10 mouse cellular contexts compared by ENCODE assay signal in the genomic region with DNA sequence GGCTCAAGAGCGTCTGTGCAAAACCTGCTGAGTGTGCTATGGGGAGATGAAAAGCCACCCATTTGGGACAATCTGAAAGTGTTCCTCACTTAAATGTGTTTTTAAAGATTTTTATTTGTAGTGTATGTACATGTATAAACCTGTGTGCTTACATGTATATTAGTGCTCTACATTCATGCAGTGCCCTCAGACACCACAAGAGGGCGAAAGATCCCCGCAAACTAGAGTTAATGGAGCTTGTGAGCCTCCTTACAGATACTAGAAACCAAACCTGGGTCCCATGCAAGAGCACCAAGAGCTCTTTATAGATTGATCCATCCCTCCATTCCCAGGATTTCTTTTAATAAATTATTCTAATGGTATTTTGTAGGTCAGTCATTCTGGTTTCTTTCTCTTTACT. TPM values are rescaled to one million over a fixed set of nuclear protein-coding genes. Genes with fewer than 3 reads are reported as not detected.
DNase-seq lines count a peak whose midpoint lies in the region; ATAC-seq and TF ChIP-seq lines count a peak whose summit lies in the region.
"Had no signal": no experiment of that assay in that cellular context is flagged by ENCODE, and none has a peak within 500 bp of the region (broad histone marks: within the 10 kb centered on the region; RNA-seq: fewer than 3 reads in every experiment).

No protein-coding gene starts in this region.

- peak; percentile 82 for TF ChIP-seq RAD21 in MEL (IDR thresholded peaks at IDR 0.05; ENCODE audit: low read depth, low read length)

- no peaks in the 10 kb centered on the region for H3K36me3 ChIP-seq in heart, embryonic 12.5 days
- peaks cover 0 to 9% of the 10 kb centered on the region in 2 experiments; a peak in 2 of 4 replicates for H3K36me3 ChIP-seq in MEL (ENCODE audit: control insufficient read depth in 1 of 2, insufficient read depth in 2 of 2, low read length in 2 of 2)
- no peaks in the 10 kb centered on the region for H3K36me3 ChIP-seq in liver, embryonic 14.5 days (replicated peaks; ENCODE audit: control insufficient read depth, insufficient read depth, low read depth)

- no peak overlapping the region for H3K4me2 ChIP-seq in heart, embryonic 12.5 days
- no peak overlapping the region for H3K4me2 ChIP-seq in liver, embryonic 14.5 days (ENCODE audit: low read depth)

- H3K9me3 ChIP-seq in heart, embryonic 12.5 days (replicated peaks) = peaks cover 1% of the 10 kb centered on the region
- no peaks in the 10 kb centered on the region for H3K9me3 ChIP-seq in MEL (replicated peaks; ENCODE audit: insufficient read depth, low read length)
- H3K9me3 ChIP-seq in liver, embryonic 14.5 days (ENCODE audit: control insufficient read depth, low read length) = no peaks in the 10 kb centered on the region

- H3K27me3 ChIP-seq in heart, embryonic 12.5 days (replicated peaks) = no peaks in the 10 kb centered on the region
- no peaks in the 10 kb centered on the region; a peak in 1 of 4 replicates for H3K27me3 ChIP-seq in MEL (ENCODE audit: control insufficient read depth in 1 of 2, insufficient read depth in 2 of 2, low read length in 2 of 2)
- no peaks in the 10 kb centered on the region for H3K27me3 ChIP-seq in liver, embryonic 14.5 days (ENCODE audit: control insufficient read depth, insufficient read depth, low read length)

- 40% methylated on average over 3 of the region's 3 CpGs for WGBS in heart, embryonic 12.5 days
- 24% methylated on average over 3 of the region's 3 CpGs for WGBS in liver, embryonic 14.5 days (ENCODE audit: insufficient replicate concordance)

- no peak overlapping the region for H3K9ac ChIP-seq in heart, embryonic 12.5 days
- H3K9ac ChIP-seq in MEL (ENCODE audit: control insufficient read depth, low read depth, low read length, poor library complexity, severe bottlenecking) = no peak overlapping the region
- no peak overlapping the region for H3K9ac ChIP-seq in liver, embryonic 14.5 days (replicated peaks)

- intact Hi-C loops in left cerebral cortex, postnatal 25 days (cut with DNase I) = no loop called here

- no peak for TF ChIP-seq POLR2A in MEL (IDR thresholded peaks at IDR 0.05; ENCODE audit: control insufficient read depth in 1 of 2, insufficient read depth in 1 of 2, low read depth in 1 of 2, low read length in 2 of 2, poor library complexity in 1 of 2)

- no peak for ATAC-seq in heart, embryonic 12.5 days (ENCODE audit: insufficient number of reproducible peaks, low FRiP score)
- no peak for ATAC-seq in liver, embryonic 14.5 days (ENCODE audit: insufficient read depth)

- peak; percentile 80 to 96 (median 95) for TF ChIP-seq CTCF in MEL (IDR thresholded peaks at IDR 0.05 in 2 of 3, conservative IDR thresholded peaks at IDR 0.05 in 1 of 3; ENCODE audit: control insufficient read depth in 1 of 3, insufficient read depth in 1 of 3, low read depth in 2 of 3, low read length in 3 of 3, poor library complexity in 1 of 3, severe bottlenecking in 1 of 3)
- TF ChIP-seq CTCF in liver, embryonic 14.5 days (IDR thresholded peaks at IDR 0.05; ENCODE audit: low read depth) = peak; percentile 75

- DNase-seq in heart, adult 18-20 months = peak; percentile 23 to 67
- DNase-seq in 3134 (ENCODE audit: extremely low read depth, insufficient read length, low spot score) = peak; percentile 10
- peak; percentile 92 for DNase-seq in MEL (ENCODE audit: low read depth, low spot score)
- DNase-seq in embryo, embryonic 9.5 days (ENCODE audit: extremely low spot score) = peak; percentile 44
- peak; percentile 40 to 52 (median 44) for DNase-seq in liver, embryonic 14.5 days (ENCODE audit: low read depth in 3 of 3, low spot score in 3 of 3)
- DNase-seq in spleen, postnatal 10 days (ENCODE audit: low spot score in 2 of 2) = peak; percentile 54 to 79
- DNase-seq in left cerebral cortex, postnatal 25 days (ENCODE audit: low spot score in 2 of 2) = no peak

- TF ChIP-seq EP300 in MEL (IDR thresholded peaks at IDR 0.05; ENCODE audit: low read depth in 1 of 2, low read length in 2 of 2) = no peak
- no peak for TF ChIP-seq EP300 in liver, embryonic 14.5 days (IDR thresholded peaks at IDR 0.05; ENCODE audit: low read depth)

- no peak overlapping the region for H3K27ac ChIP-seq in heart, embryonic 12.5 days (ENCODE audit: poor library complexity, severe bottlenecking)
- no peak overlapping the region for H3K27ac ChIP-seq in MEL (ENCODE audit: control insufficient read depth, low read depth, low read length)
- no peak overlapping the region for H3K27ac ChIP-seq in liver, embryonic 14.5 days

- H3K4me1 ChIP-seq in heart, embryonic 12.5 days (replicated peaks) = peaks cover 5% of the 10 kb centered on the region; the same call in 1 of the 2 replicates
- H3K4me1 ChIP-seq in MEL (ENCODE audit: control insufficient read depth in 1 of 2, insufficient read depth in 2 of 2, low read length in 2 of 2) = peaks cover 0 to 13% of the 10 kb centered on the region in 2 experiments; a peak in 2 of 4 replicates
- H3K4me1 ChIP-seq in liver, embryonic 14.5 days (replicated peaks; ENCODE audit: control insufficient read depth in 2 of 2, insufficient read depth in 2 of 2, low read length in 1 of 2) = no peaks in the 10 kb centered on the region

- H3K79me2 ChIP-seq in MEL (ENCODE audit: control insufficient read depth, insufficient read depth, low read length, poor library complexity) = no peaks in the 10 kb centered on the region

- no peak overlapping the region for H3K4me3 ChIP-seq in heart, embryonic 12.5 days
- H3K4me3 ChIP-seq in MEL (ENCODE audit: control insufficient read depth in 1 of 2, insufficient read depth in 1 of 2, low read depth in 2 of 2, low read length in 2 of 2) = no peak overlapping the region
- no peak overlapping the region for H3K4me3 ChIP-seq in liver, embryonic 14.5 days (ENCODE audit: insufficient read depth in 1 of 2, low read depth in 2 of 2, low read length in 2 of 2)

TF ChIP-seq in MEL, 35 proteins besides CTCF, POLR2A, EP300 and RAD21 (continues in another document):
- TF ChIP-seq POLR2AphosphoS2 (IDR thresholded peaks at IDR 0.05; ENCODE audit: low read length) = no peak
- TF ChIP-seq CHD2 (IDR thresholded peaks at IDR 0.05; ENCODE audit: low read length) = no peak
- TF ChIP-seq ELF1 (IDR thresholded peaks at IDR 0.05; ENCODE audit: low read depth, low read length) = no peak
- no peak for TF ChIP-seq MYC (IDR thresholded peaks at IDR 0.05; ENCODE audit: low read depth, low read length)
- no peak for TF ChIP-seq SIN3A (IDR thresholded peaks at IDR 0.05; ENCODE audit: low read length)
- peak; percentile 93 for TF ChIP-seq SMC3 (IDR thresholded peaks at IDR 0.05; ENCODE audit: low read depth, low read length)
- no peak for TF ChIP-seq ZMIZ1 (IDR thresholded peaks at IDR 0.05; ENCODE audit: low read depth, low read length)
- no peak for TF ChIP-seq KAT2A (conservative IDR thresholded peaks at IDR 0.05; ENCODE audit: low read depth, low read length)
- TF ChIP-seq USF2 (IDR thresholded peaks at IDR 0.05; ENCODE audit: borderline replicate concordance in 1 of 2, insufficient read depth in 1 of 2, low read depth in 1 of 2, low read length in 2 of 2) = no peak
- no peak for TF ChIP-seq ZKSCAN1 (IDR thresholded peaks at IDR 0.05; ENCODE audit: low read depth, low read length)
- no peak for TF ChIP-seq MXI1 (IDR thresholded peaks at IDR 0.05; ENCODE audit: low read depth, low read length)
- no peak for TF ChIP-seq MAZ (IDR thresholded peaks at IDR 0.05; ENCODE audit: low read depth, low read length)
- TF ChIP-seq MAX (IDR thresholded peaks at IDR 0.05; ENCODE audit: low read length) = no peak
- no peak for TF ChIP-seq MYB (IDR thresholded peaks at IDR 0.05; ENCODE audit: low read depth, low read length)
- TF ChIP-seq CHD1 (IDR thresholded peaks at IDR 0.05; ENCODE audit: low read depth, low read length) = no peak
- TF ChIP-seq TCF12 (IDR thresholded peaks at IDR 0.05; ENCODE audit: low read depth, low read length) = no peak
- TF ChIP-seq USF1 (IDR thresholded peaks at IDR 0.05; ENCODE audit: low read depth, low read length) = no peak
- TF ChIP-seq ETS1 (IDR thresholded peaks at IDR 0.05; ENCODE audit: low read depth, low read length) = no peak
- 0 out of 2 replicates have a peak, but pooled peaks have one; percentile 16 for TF ChIP-seq ZNF384 (IDR thresholded peaks at IDR 0.05; ENCODE audit: low read depth, low read length)
- TF ChIP-seq MEF2A (IDR thresholded peaks at IDR 0.05; ENCODE audit: extremely low read depth, insufficient replicate concordance, low read depth, low read length, poor library complexity, severe bottlenecking) = no peak
- no peak for TF ChIP-seq RCOR1 (IDR thresholded peaks at IDR 0.05; ENCODE audit: low read depth, low read length)
- TF ChIP-seq HCFC1 (IDR thresholded peaks at IDR 0.05; ENCODE audit: low read depth, low read length) = no peak
- TF ChIP-seq POLR2AphosphoS5 (IDR thresholded peaks at IDR 0.05; ENCODE audit: borderline replicate concordance, low read depth, low read length) = no peak
- TF ChIP-seq GABPA (IDR thresholded peaks at IDR 0.05; ENCODE audit: low read depth, low read length) = 0 out of 2 replicates have a peak, but pooled peaks have one; percentile 8
- TF ChIP-seq NRF1 (IDR thresholded peaks at IDR 0.05; ENCODE audit: insufficient read depth, low read depth, low read length, poor library complexity, severe bottlenecking) = no peak
- TF ChIP-seq E2F4 (IDR thresholded peaks at IDR 0.05; ENCODE audit: borderline replicate concordance, low read depth, low read length) = no peak
- no peak for TF ChIP-seq NELFE (IDR thresholded peaks at IDR 0.05; ENCODE audit: low read depth, low read length)
- TF ChIP-seq GATA1 (IDR thresholded peaks at IDR 0.05; ENCODE audit: low read depth, low read length) = no peak
- no peak for TF ChIP-seq JUND (IDR thresholded peaks at IDR 0.05; ENCODE audit: low read depth, low read length)
- TF ChIP-seq BHLHE40 (IDR thresholded peaks at IDR 0.05; ENCODE audit: borderline replicate concordance, low read depth, low read length) = no peak
- TF ChIP-seq ZC3H11A (IDR thresholded peaks at IDR 0.05; ENCODE audit: low read depth, low read length) = peak; percentile 75
- 0 out of 2 replicates have a peak, but pooled peaks have one; percentile 24 for TF ChIP-seq TBP (IDR thresholded peaks at IDR 0.05; ENCODE audit: low read depth, low read length)
- TF ChIP-seq UBTF (IDR thresholded peaks at IDR 0.05; ENCODE audit: borderline replicate concordance, insufficient read depth, low read depth, low read length) = no peak
- no peak for TF ChIP-seq TAL1 (IDR thresholded peaks at IDR 0.05; ENCODE audit: low read length)

RNA-seq across cellular contexts. Expression of a gene that starts 17.3 kb away (rescaled TPM):
- total RNA-seq in heart, adult 18-20 months (2021) = not detected
- 7.3 and 7.9 TPM in 2 replicates for polyA plus RNA-seq in heart, embryonic 12.5 days (2016; fragmentation: Nextera tagmentation; extraction: Ambion mirVana)
- not detected in 2 replicates for total RNA-seq in MEL (2012; rRNA removed)
- not detected for polyA plus RNA-seq in MEL (2012; ENCODE audit: insufficient read depth in 1 of 2, insufficient read length in 2 of 2, low read depth in 1 of 2, low replicate concordance in 2 of 2, missing spikeins in 1 of 2)
- polyA plus RNA-seq in liver, embryonic 14.5 days (2012; rRNA removed) = 0.07 TPM in 1 of 2 replicates, not detected in the other
- polyA plus RNA-seq in liver, embryonic 14.5 days (2014; fragmentation: Nextera tagmentation; extraction: Ambion mirVana) = not detected in 2 replicates
- total RNA-seq in left cerebral cortex, postnatal 25 days (2021) = not detected
- total RNA-seq: layer of hippocampus, postnatal 25 days had no signal
- polyA plus RNA-seq: small intestine, adult 2 months had no signal

Comparison
In these comparisons a context has a peak if more than half of its experiments do, and no peak if none do; other contexts are left out.
1. DNase-seq: peak in heart, adult 18-20 months (2 of 2), 3134 (single experiment), MEL (single experiment), embryo, embryonic 9.5 days (single experiment), liver, embryonic 14.5 days (3 of 3) and spleen, postnatal 10 days (2 of 2); none in left cerebral cortex, postnatal 25 days (0 of 2).